Mouse (Mus musculus) liver, postnatal 0 days (tissue): ENCODE data around the gene Ctps.

ENCODE experiments used
- CTCF ChIP-seq: sonication (generic); IDR thresholded peaks from 2 replicates; pipeline ENCODE4 v1.5.1; 2016; ENCODE audit warnings: antibody characterized with exemption, low read depth
- EP300 ChIP-seq: IDR thresholded peaks from 2 replicates; pipeline ENCODE4 v1.6.1; 2016; ENCODE audit warnings: antibody characterized with exemption, low read depth, mild to moderate bottlenecking

DNA sequence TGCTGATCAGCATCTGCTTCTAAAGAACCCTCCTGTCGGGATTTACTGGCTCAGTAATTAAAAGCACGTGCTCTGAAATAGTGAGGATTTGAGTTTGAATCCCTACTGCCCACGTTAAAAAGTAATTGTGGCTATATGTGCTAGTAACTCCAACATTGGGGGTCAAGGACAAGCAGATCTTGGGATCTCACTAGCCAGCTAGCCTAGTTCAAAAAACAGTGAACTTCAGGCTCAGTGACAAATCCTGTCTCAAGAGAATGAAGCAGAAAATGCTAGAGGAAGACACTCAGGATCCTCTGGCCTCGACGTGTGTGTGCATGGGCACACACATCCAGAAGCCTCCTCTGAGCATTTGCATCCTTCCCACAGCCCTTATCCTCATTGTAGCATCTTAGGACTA, 48.3 kb downstream of the Ctps start:
- no peak for TF ChIP-seq CTCF
- no peak for TF ChIP-seq EP300
